10 mouse cellular contexts compared by ENCODE assay signal in the genomic region with DNA sequence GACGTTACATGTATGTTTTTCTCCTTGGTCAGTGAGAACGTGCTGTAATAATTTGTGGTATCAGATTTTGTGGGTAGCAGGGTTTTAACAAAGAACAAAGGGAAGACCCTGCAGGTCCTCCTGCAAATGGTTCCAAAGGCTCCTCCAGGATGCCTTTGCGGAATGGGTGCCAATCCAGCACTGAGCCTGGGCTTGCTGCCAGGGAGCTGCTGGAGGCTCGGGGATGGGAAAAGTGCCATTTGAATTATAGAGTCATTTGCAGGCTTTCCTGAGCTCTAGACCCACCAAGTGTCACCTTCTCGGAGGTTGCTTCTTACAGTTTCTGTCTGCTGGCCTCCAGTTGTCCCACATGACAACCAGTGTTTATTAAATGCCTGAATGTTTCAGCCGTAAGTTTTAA. TPM values are rescaled to one million over a fixed set of nuclear protein-coding genes. Genes with fewer than 3 reads are reported as not detected.
DNase-seq lines count a peak whose midpoint lies in the region; ATAC-seq and TF ChIP-seq lines count a peak whose summit lies in the region.
"Had no signal": no experiment of that assay in that cellular context is flagged by ENCODE, and none has a peak within 500 bp of the region (broad histone marks: within the 10 kb centered on the region; RNA-seq: fewer than 3 reads in every experiment).

No protein-coding gene starts in this region.

- H3K9me3 ChIP-seq in hindbrain, embryonic 14.5 days (ENCODE audit: control insufficient read depth, low read length) = no peaks in the 10 kb centered on the region
- no peaks in the 10 kb centered on the region for H3K9me3 ChIP-seq in hindbrain, embryonic 12.5 days (replicated peaks)
- H3K9me3 ChIP-seq in forebrain, embryonic 14.5 days (replicated peaks; ENCODE audit: control insufficient read depth, low read length) = no peaks in the 10 kb centered on the region
- H3K9me3 ChIP-seq: G1E; limb, embryonic 13.5 days had no signal

- H3K27ac ChIP-seq in hindbrain, embryonic 14.5 days = peak overlapping the region; percentile 59
- H3K27ac ChIP-seq in hindbrain, embryonic 12.5 days = no peak overlapping the region
- peak overlapping the region; percentile 67 for H3K27ac ChIP-seq in forebrain, embryonic 14.5 days (ENCODE audit: low read depth, low read length)
- 0 out of 2 replicates have a peak overlapping the region, but pooled peaks have one; percentile 22 for H3K27ac ChIP-seq in olfactory bulb, adult 2 months (ENCODE audit: insufficient read depth, low read depth, low read length)
- H3K27ac ChIP-seq: limb, embryonic 13.5 days had no signal

- no peaks in the 10 kb centered on the region for H3K27me3 ChIP-seq in hindbrain, embryonic 14.5 days (ENCODE audit: control insufficient read depth, insufficient read depth, low read length)
- no peaks in the 10 kb centered on the region for H3K27me3 ChIP-seq in hindbrain, embryonic 12.5 days
- H3K27me3 ChIP-seq in forebrain, embryonic 14.5 days (replicated peaks; ENCODE audit: control insufficient read depth, insufficient read depth, low read length) = no peaks in the 10 kb centered on the region
- H3K27me3 ChIP-seq: limb, embryonic 13.5 days had no signal

- H3K4me1 ChIP-seq in hindbrain, embryonic 14.5 days (replicated peaks; ENCODE audit: control insufficient read depth, insufficient read depth, low read length) = no peaks in the 10 kb centered on the region
- no peaks in the 10 kb centered on the region for H3K4me1 ChIP-seq in hindbrain, embryonic 12.5 days
- H3K4me1 ChIP-seq in forebrain, embryonic 14.5 days (ENCODE audit: control insufficient read depth, insufficient read depth, low read length) = 0 out of 2 replicates have a peak, but pooled peaks cover 6% of the 10 kb centered on the region
- peaks cover 11% of the 10 kb centered on the region for H3K4me1 ChIP-seq in olfactory bulb, adult 2 months (ENCODE audit: control insufficient read depth, insufficient read depth, low read length)

- peak; percentile 79 for DNase-seq in hindbrain, embryonic 14.5 days (ENCODE audit: low spot score)
- peak; percentile 78 for DNase-seq in adrenal gland, postnatal 14 days
- peak; percentile 91 for DNase-seq in forebrain, embryonic 14.5 days (ENCODE audit: low spot score)
- peak; percentile 76 for DNase-seq in layer of hippocampus, adult 11-12 months (ENCODE audit: low spot score)
- no peak for DNase-seq in thymus, postnatal 25 days

- TF ChIP-seq CTCF in olfactory bulb, adult 2 months (IDR thresholded peaks at IDR 0.05; ENCODE audit: insufficient read depth, low read depth, low read length) = no peak

- peak; percentile 45; the same call in 1 of the 2 replicates for ATAC-seq in hindbrain, embryonic 14.5 days (ENCODE audit: low FRiP score)
- no peak for ATAC-seq in hindbrain, embryonic 12.5 days (ENCODE audit: low FRiP score)
- peak; percentile 77 for ATAC-seq in forebrain, embryonic 14.5 days
- no peak for ATAC-seq in granulocyte monocyte progenitor cell, adult 5-6 weeks (replicated peaks; ENCODE audit: poor library complexity, severe bottlenecking)

- 47% methylated on average over 6 of the region's 6 CpGs for WGBS in hindbrain, embryonic 14.5 days
- WGBS in hindbrain, embryonic 12.5 days = 70% methylated on average over 6 of the region's 6 CpGs
- 41% methylated on average over 6 of the region's 6 CpGs for WGBS in forebrain, embryonic 14.5 days
- 31% methylated on average over 6 of the region's 6 CpGs for whole genome bisulfite sequencing in olfactory bulb, adult 2 months

- peaks cover 18% of the 10 kb centered on the region; the same call in 1 of the 2 replicates for H3K36me3 ChIP-seq in hindbrain, embryonic 14.5 days (replicated peaks; ENCODE audit: control insufficient read depth, insufficient read depth)
- H3K36me3 ChIP-seq in hindbrain, embryonic 12.5 days = no peaks in the 10 kb centered on the region; the same call in 1 of the 2 replicates
- no peaks in the 10 kb centered on the region for H3K36me3 ChIP-seq in forebrain, embryonic 14.5 days (ENCODE audit: control insufficient read depth, insufficient read depth, low read length)

- no peak for TF ChIP-seq POLR2A in olfactory bulb, adult 2 months (IDR thresholded peaks at IDR 0.05; ENCODE audit: insufficient read depth, low read depth, low read length)

- H3K4me3 ChIP-seq in hindbrain, embryonic 14.5 days (replicated peaks; ENCODE audit: low read length) = no peak overlapping the region
- no peak overlapping the region for H3K4me3 ChIP-seq in hindbrain, embryonic 12.5 days
- no peak overlapping the region for H3K4me3 ChIP-seq in forebrain, embryonic 14.5 days (ENCODE audit: low read depth, low read length)
- no peak overlapping the region for H3K4me3 ChIP-seq in olfactory bulb, adult 2 months (ENCODE audit: insufficient read depth, low read depth, low read length)
- H3K4me3 ChIP-seq: limb, embryonic 13.5 days had no signal

- H3K9ac ChIP-seq in hindbrain, embryonic 14.5 days = no peak overlapping the region
- no peak overlapping the region for H3K9ac ChIP-seq in hindbrain, embryonic 12.5 days
- no peak overlapping the region for H3K9ac ChIP-seq in forebrain, embryonic 14.5 days (ENCODE audit: low read length)
- H3K9ac ChIP-seq: limb, embryonic 13.5 days had no signal

- no peak overlapping the region for H3K4me2 ChIP-seq in hindbrain, embryonic 14.5 days (replicated peaks)
- H3K4me2 ChIP-seq in hindbrain, embryonic 12.5 days (replicated peaks) = no peak overlapping the region
- H3K4me2 ChIP-seq in forebrain, embryonic 14.5 days (ENCODE audit: low read length) = no peak overlapping the region
- H3K4me2 ChIP-seq: limb, embryonic 13.5 days had no signal

RNA-seq across cellular contexts. Expression of a gene that starts 33.9 kb away (rescaled TPM):
- polyA plus RNA-seq in hindbrain, embryonic 14.5 days (2014; fragmentation: Nextera tagmentation; extraction: Ambion mirVana) = 4.3 and 5.9 TPM in 2 replicates
- 3.0 and 3.5 TPM in 2 replicates for polyA plus RNA-seq in hindbrain, embryonic 12.5 days (2016; fragmentation: Nextera tagmentation; extraction: Ambion mirVana)
- not detected in 2 replicates for total RNA-seq in adrenal gland, postnatal 14 days (2021)
- polyA plus RNA-seq in forebrain, embryonic 14.5 days (2014; fragmentation: Nextera tagmentation; extraction: Ambion mirVana) = 4.2 and 4.3 TPM in 2 replicates
- polyA plus RNA-seq in olfactory bulb, adult 2 months (2012; ENCODE audit: insufficient read depth, insufficient read length, low replicate concordance, missing spikeins) = not detected in 2 replicates
- not detected in 2 replicates for total RNA-seq in granulocyte monocyte progenitor cell, adult 5-6 weeks (2014; fragmentation: Nextera tagmentation)
- not detected in 2 replicates for total RNA-seq in granulocyte monocyte progenitor cell, adult 5-6 weeks (2017)
- total RNA-seq: G1E had no signal
- polyA plus RNA-seq: G1E had no signal

Comparison
In these comparisons a context has a peak if more than half of its experiments do, and no peak if none do; other contexts are left out.
1. ATAC-seq: peak in hindbrain, embryonic 14.5 days (single experiment) and forebrain, embryonic 14.5 days (single experiment); none in hindbrain, embryonic 12.5 days (single experiment) and granulocyte monocyte progenitor cell, adult 5-6 weeks (single experiment).